Mouse (Mus musculus): ENCODE measurements around the gene Cyth1. TPM values are rescaled to one million over a fixed set of nuclear protein-coding genes. Genes with fewer than 3 reads are reported as not detected.

Gene Cyth1
- polyA plus RNA-seq, 1 experiment = 16.1 TPM

GRCm38 (mm10) chr11:118222917-118223316 is 25.5 kb downstream of the Cyth1 start:
- TF ChIP-seq POLR2A (IDR thresholded peaks at IDR 0.05; ENCODE audit: insufficient read length, low read depth) = no peak
- TF ChIP-seq POLR2AphosphoS2 (IDR thresholded peaks at IDR 0.05; ENCODE audit: insufficient read length, low read depth) = no peak
- TF ChIP-seq CEBPB (IDR thresholded peaks at IDR 0.05; ENCODE audit: insufficient read depth, poor library complexity, severe bottlenecking) = no peak
- TF ChIP-seq SRF (IDR thresholded peaks at IDR 0.05; ENCODE audit: control insufficient read depth, insufficient read length, low read depth) = no peak
- no peak for TF ChIP-seq TCF3 (IDR thresholded peaks at IDR 0.05; ENCODE audit: insufficient read length, low read depth)
- TF ChIP-seq MAX (IDR thresholded peaks at IDR 0.05; ENCODE audit: low read depth) = no peak
- no peak for TF ChIP-seq MYOG (IDR thresholded peaks at IDR 0.05; ENCODE audit: control insufficient read depth in 1 of 3, insufficient read depth in 1 of 3, insufficient read length in 2 of 3, low read depth in 2 of 3)
- Histone ChIP-seq H3K4me3 (no peak overlapping the region), H3K27me3 (ENCODE audit: control insufficient read depth, insufficient read depth, insufficient read length) (no peaks in the 10 kb centered on the region), H3ac (ENCODE audit: control insufficient read depth, insufficient read length) (no peak overlapping the region), H3K79me2 (ENCODE audit: control insufficient read depth, insufficient read depth) (peaks cover 12% of the 10 kb centered on the region), H3K36me3 (ENCODE audit: control insufficient read depth, insufficient read depth) (no peaks in the 10 kb centered on the region), H3K4me2 (ENCODE audit: low read depth) (no peak overlapping the region)

DNA sequence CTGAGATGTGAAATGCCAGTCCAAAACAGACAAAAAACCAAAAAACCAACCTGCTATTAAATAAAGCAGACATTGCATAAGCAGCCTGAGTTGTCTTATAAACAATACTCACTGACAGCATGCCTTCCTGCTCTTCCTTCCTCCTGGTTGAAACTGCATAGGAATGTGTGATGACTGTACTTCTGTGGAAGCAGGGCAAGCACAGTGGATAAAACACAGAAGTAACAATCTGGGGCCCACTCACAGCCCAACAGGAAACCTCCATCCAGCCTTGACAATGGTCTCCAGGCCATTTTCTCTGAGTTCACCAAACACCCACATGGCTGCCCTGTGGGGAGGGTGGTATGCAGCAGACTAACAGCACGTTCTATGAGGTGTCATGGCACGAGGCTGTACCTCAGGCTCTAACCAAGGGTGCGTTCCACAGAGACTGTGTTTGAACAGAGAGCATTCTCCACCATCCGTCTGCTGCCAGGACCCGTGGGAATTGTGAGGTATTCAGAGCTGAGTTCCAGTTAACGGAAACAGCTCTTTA is 26.0 kb downstream of the Cyth1 start:
- Histone ChIP-seq H3K36me3 (ENCODE audit: control insufficient read depth, insufficient read depth) (no peaks in the 10 kb centered on the region), H3K4me2 (ENCODE audit: low read depth) (no peak overlapping the region), H3K79me2 (ENCODE audit: control insufficient read depth, insufficient read depth) (peaks cover 17% of the 10 kb centered on the region), H3K4me3 (no peak overlapping the region), H3K27me3 (ENCODE audit: control insufficient read depth, insufficient read depth, insufficient read length) (no peaks in the 10 kb centered on the region), H3ac (ENCODE audit: control insufficient read depth, insufficient read length) (no peak overlapping the region)
- no peak for TF ChIP-seq MAX (IDR thresholded peaks at IDR 0.05; ENCODE audit: low read depth)
- no peak for TF ChIP-seq CEBPB (IDR thresholded peaks at IDR 0.05; ENCODE audit: insufficient read depth, poor library complexity, severe bottlenecking)
- TF ChIP-seq POLR2A (IDR thresholded peaks at IDR 0.05; ENCODE audit: insufficient read length, low read depth) = no peak
- no peak for TF ChIP-seq POLR2AphosphoS2 (IDR thresholded peaks at IDR 0.05; ENCODE audit: insufficient read length, low read depth)
- no peak for TF ChIP-seq MYOG (IDR thresholded peaks at IDR 0.05; ENCODE audit: control insufficient read depth in 1 of 3, insufficient read depth in 1 of 3, insufficient read length in 2 of 3, low read depth in 2 of 3)
- no peak for TF ChIP-seq SRF (IDR thresholded peaks at IDR 0.05; ENCODE audit: control insufficient read depth, insufficient read length, low read depth)

- no peak overlapping the region for H3K4me3 ChIP-seq
- peaks cover 19% of the 10 kb centered on the region for H3K79me2 ChIP-seq (ENCODE audit: control insufficient read depth, insufficient read depth)
- no peak for TF ChIP-seq MYOD1 (IDR thresholded peaks at IDR 0.05; ENCODE audit: control insufficient read depth in 1 of 3, insufficient read length in 2 of 3, low read depth in 2 of 3)
- H3ac ChIP-seq (ENCODE audit: control insufficient read depth, insufficient read length) = no peak overlapping the region
- no peak overlapping the region for H3K4me2 ChIP-seq (ENCODE audit: low read depth)
- H3K36me3 ChIP-seq (ENCODE audit: control insufficient read depth, insufficient read depth) = no peaks in the 10 kb centered on the region
- H3K27me3 ChIP-seq (ENCODE audit: control insufficient read depth, insufficient read depth, insufficient read length) = no peaks in the 10 kb centered on the region
Observed at GRCm38 (mm10) chr11:118220561-118221262, 27.7 kb downstream of the Cyth1 start.

- H3K79me2 ChIP-seq (ENCODE audit: control insufficient read depth, insufficient read depth) = peaks cover 20% of the 10 kb centered on the region
- no peak overlapping the region for H3K4me3 ChIP-seq
- no peak for TF ChIP-seq TCF12 (IDR thresholded peaks at IDR 0.05; ENCODE audit: insufficient read depth, poor library complexity, severe bottlenecking)
- TF ChIP-seq USF1 (IDR thresholded peaks at IDR 0.05; ENCODE audit: low read depth) = no peak
- no peaks in the 10 kb centered on the region for H3K27me3 ChIP-seq (ENCODE audit: control insufficient read depth, insufficient read depth, insufficient read length)
- no peaks in the 10 kb centered on the region for H3K36me3 ChIP-seq (ENCODE audit: control insufficient read depth, insufficient read depth)
- no peak overlapping the region for H3ac ChIP-seq (ENCODE audit: control insufficient read depth, insufficient read length)
- no peak overlapping the region for H3K4me2 ChIP-seq (ENCODE audit: low read depth)
Observed at GRCm38 (mm10) chr11:118219066-118219465, 29.3 kb downstream of the Cyth1 start.

GRCm38 (mm10) chr11:118216468-118216867 is 31.9 kb downstream of the Cyth1 start:
- peak overlapping the region; percentile 44 for H3K4me2 ChIP-seq (ENCODE audit: low read depth)
- no peak for TF ChIP-seq MAX (IDR thresholded peaks at IDR 0.05; ENCODE audit: low read depth)
- no peak for TF ChIP-seq E2F4 (IDR thresholded peaks at IDR 0.05; ENCODE audit: insufficient read depth)
- no peak for TF ChIP-seq POLR2A (IDR thresholded peaks at IDR 0.05; ENCODE audit: insufficient read length, low read depth)
- TF ChIP-seq CEBPB (IDR thresholded peaks at IDR 0.05; ENCODE audit: insufficient read depth, poor library complexity, severe bottlenecking) = no peak
- no peak for TF ChIP-seq MYOG (IDR thresholded peaks at IDR 0.05; ENCODE audit: control insufficient read depth in 1 of 3, insufficient read depth in 1 of 3, insufficient read length in 2 of 3, low read depth in 2 of 3)
- H3K27me3 ChIP-seq (ENCODE audit: control insufficient read depth, insufficient read depth, insufficient read length) = no peaks in the 10 kb centered on the region
- no peak overlapping the region for H3K4me3 ChIP-seq
- no peaks in the 10 kb centered on the region for H3K36me3 ChIP-seq (ENCODE audit: control insufficient read depth, insufficient read depth)
- no peak overlapping the region for H3ac ChIP-seq (ENCODE audit: control insufficient read depth, insufficient read length)
- H3K79me2 ChIP-seq (ENCODE audit: control insufficient read depth, insufficient read depth) = peaks cover 19% of the 10 kb centered on the region

- peak overlapping the region; percentile 44 for H3K4me2 ChIP-seq (ENCODE audit: low read depth)
- TF ChIP-seq CEBPB (IDR thresholded peaks at IDR 0.05; ENCODE audit: insufficient read depth, poor library complexity, severe bottlenecking) = no peak
- no peak for TF ChIP-seq POLR2AphosphoS2 (IDR thresholded peaks at IDR 0.05; ENCODE audit: insufficient read length, low read depth)
- no peak for TF ChIP-seq TCF3 (IDR thresholded peaks at IDR 0.05; ENCODE audit: insufficient read length, low read depth)
- no peak for TF ChIP-seq POLR2A (IDR thresholded peaks at IDR 0.05; ENCODE audit: insufficient read length, low read depth)
- TF ChIP-seq MYOG (IDR thresholded peaks at IDR 0.05; ENCODE audit: control insufficient read depth in 1 of 3, insufficient read depth in 1 of 3, insufficient read length in 2 of 3, low read depth in 2 of 3) = no peak
- no peak for TF ChIP-seq SRF (IDR thresholded peaks at IDR 0.05; ENCODE audit: control insufficient read depth, insufficient read length, low read depth)
- no peak for TF ChIP-seq USF1 (IDR thresholded peaks at IDR 0.05; ENCODE audit: low read depth)
- TF ChIP-seq MAX (IDR thresholded peaks at IDR 0.05; ENCODE audit: low read depth) = no peak
- TF ChIP-seq MYOD1 (IDR thresholded peaks at IDR 0.05; ENCODE audit: control insufficient read depth in 1 of 3, insufficient read length in 2 of 3, low read depth in 2 of 3) = no peak
- no peak for TF ChIP-seq REST (IDR thresholded peaks at IDR 0.05; ENCODE audit: insufficient read depth, insufficient read length)
- TF ChIP-seq TCF12 (IDR thresholded peaks at IDR 0.05; ENCODE audit: insufficient read depth, poor library complexity, severe bottlenecking) = no peak
- TF ChIP-seq E2F4 (IDR thresholded peaks at IDR 0.05; ENCODE audit: insufficient read depth) = no peak
- peaks cover 24% of the 10 kb centered on the region for H3K79me2 ChIP-seq (ENCODE audit: control insufficient read depth, insufficient read depth)
- H3K4me3 ChIP-seq = no peak overlapping the region
- H3K36me3 ChIP-seq (ENCODE audit: control insufficient read depth, insufficient read depth) = no peaks in the 10 kb centered on the region
- H3K27me3 ChIP-seq (ENCODE audit: control insufficient read depth, insufficient read depth, insufficient read length) = no peaks in the 10 kb centered on the region
- H3ac ChIP-seq (ENCODE audit: control insufficient read depth, insufficient read length) = no peak overlapping the region
Observed at GRCm38 (mm10) chr11:118215928-118216458, 32.4 kb downstream of the Cyth1 start.

Data from myocyte (in vitro differentiated cells).